Mouse (Mus musculus): ENCODE data around the gene Pilra. TPM values are rescaled to one million over a fixed set of nuclear protein-coding genes. Genes with fewer than 3 reads are reported as not detected.

Gene Pilra
- polyA plus RNA-seq, 1 experiment = 0.06 TPM

DNA sequence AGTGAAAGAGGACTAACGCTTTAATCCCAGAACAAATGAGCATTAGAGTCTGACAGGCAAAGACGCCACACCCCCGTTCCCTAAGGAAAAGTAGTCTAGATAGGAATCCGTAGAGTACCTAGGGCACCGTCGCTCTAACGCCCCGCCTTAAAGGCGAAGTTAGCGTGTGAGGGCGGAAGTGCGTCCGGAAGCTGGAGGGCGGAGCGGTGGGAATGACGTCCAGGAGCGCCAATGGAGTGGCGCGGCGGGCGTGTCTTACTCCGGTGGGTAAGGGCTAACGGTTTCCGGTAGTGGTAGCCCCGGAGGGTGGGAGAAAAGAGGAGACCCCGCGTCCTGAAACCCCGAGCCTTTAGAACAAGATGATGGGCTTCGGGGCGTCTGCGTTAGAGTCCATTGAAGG is 57.4 kb downstream of the Pilra start, which contains the start of gene Ppp1r35:
TSS of gene Ppp1r35 (plus strand) at position 215 of the 400 bp plus-strand sequence.
- Histone ChIP-seq H3K4me3 (ENCODE audit: insufficient read depth, poor library complexity, severe bottlenecking) (peak within 1 kb of the TSS; percentile 68), H3K36me3 (ENCODE audit: control insufficient read depth, insufficient read depth) (peaks cover 35% of the 10 kb centered on the region), H3K79me2 (ENCODE audit: control insufficient read depth, insufficient read depth) (peaks cover 41% of the 10 kb centered on the region), H3K27me3 (ENCODE audit: control insufficient read depth, insufficient read depth, insufficient read length) (no peaks in the 10 kb centered on the region), H3K79me3 (ENCODE audit: low read depth) (peaks cover 17% of the 10 kb centered on the region), H3ac (ENCODE audit: control insufficient read depth, insufficient read length, low read depth) (peak within 1 kb of the TSS; percentile 90)
- TF ChIP-seq FOSL1 (IDR thresholded peaks at IDR 0.05; ENCODE audit: insufficient read depth, low read length, poor library complexity, severe bottlenecking) (no peak), MYOG (IDR thresholded peaks at IDR 0.05; ENCODE audit: control insufficient read depth, extremely low read depth, insufficient read length) (no peak), CTCF (IDR thresholded peaks at IDR 0.05; ENCODE audit: control insufficient read depth, insufficient read depth, insufficient read length) (no peak), MYOD1 (IDR thresholded peaks at IDR 0.05; ENCODE audit: control insufficient read depth, insufficient read length, low read depth) (no peak), CEBPB (IDR thresholded peaks at IDR 0.05; ENCODE audit: low read depth) (no peak), MAX (IDR thresholded peaks at IDR 0.05) (no peak), USF1 (IDR thresholded peaks at IDR 0.05; ENCODE audit: low read depth) (no peak)

DNA sequence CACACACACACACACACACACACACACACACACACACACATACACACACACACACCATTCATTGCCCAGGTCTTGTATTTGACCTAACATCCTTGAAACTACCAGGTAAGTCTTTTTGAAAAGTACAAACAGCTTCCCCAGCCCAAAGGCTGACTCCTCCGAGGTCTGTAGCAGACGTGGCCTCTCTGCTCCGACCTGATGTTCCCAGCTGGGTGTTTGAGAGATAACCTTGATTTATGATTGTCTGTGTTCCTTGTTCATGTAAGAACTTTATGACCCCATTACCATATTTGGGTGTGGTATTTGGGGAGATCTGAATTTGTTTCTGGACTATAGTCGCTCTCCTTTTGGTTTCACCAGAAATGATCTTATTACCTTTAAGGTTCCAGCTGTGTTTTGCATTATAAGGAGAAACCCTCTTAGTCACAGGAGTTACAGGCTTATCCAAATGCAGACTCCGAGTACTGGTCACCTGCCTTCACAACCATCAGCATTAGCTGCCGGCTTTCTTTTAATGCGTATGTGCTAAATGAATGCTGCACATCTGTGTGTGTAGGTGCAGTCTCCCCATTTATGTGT is 58.7 kb downstream of the Pilra start:
- H3ac ChIP-seq (ENCODE audit: control insufficient read depth, insufficient read length, low read depth) = no peak overlapping the region
- peaks cover 23% of the 10 kb centered on the region for H3K36me3 ChIP-seq (ENCODE audit: control insufficient read depth, insufficient read depth)
- peaks cover 29% of the 10 kb centered on the region for H3K79me2 ChIP-seq (ENCODE audit: control insufficient read depth, insufficient read depth)
- H3K79me3 ChIP-seq (ENCODE audit: low read depth) = peaks cover 6% of the 10 kb centered on the region
- no peak overlapping the region for H3K4me3 ChIP-seq (ENCODE audit: insufficient read depth, poor library complexity, severe bottlenecking)
- TF ChIP-seq FOSL1 (IDR thresholded peaks at IDR 0.05; ENCODE audit: insufficient read depth, low read length, poor library complexity, severe bottlenecking) (no peak), MYOD1 (IDR thresholded peaks at IDR 0.05; ENCODE audit: control insufficient read depth, insufficient read length, low read depth) (no peak), USF1 (IDR thresholded peaks at IDR 0.05; ENCODE audit: low read depth) (no peak), CEBPB (IDR thresholded peaks at IDR 0.05; ENCODE audit: low read depth) (no peak), MYOG (IDR thresholded peaks at IDR 0.05; ENCODE audit: control insufficient read depth, extremely low read depth, insufficient read length) (no peak), MAX (IDR thresholded peaks at IDR 0.05) (no peak), CTCF (IDR thresholded peaks at IDR 0.05; ENCODE audit: control insufficient read depth, insufficient read depth, insufficient read length) (no peak)
- no peaks in the 10 kb centered on the region for H3K27me3 ChIP-seq (ENCODE audit: control insufficient read depth, insufficient read depth, insufficient read length)

DNA sequence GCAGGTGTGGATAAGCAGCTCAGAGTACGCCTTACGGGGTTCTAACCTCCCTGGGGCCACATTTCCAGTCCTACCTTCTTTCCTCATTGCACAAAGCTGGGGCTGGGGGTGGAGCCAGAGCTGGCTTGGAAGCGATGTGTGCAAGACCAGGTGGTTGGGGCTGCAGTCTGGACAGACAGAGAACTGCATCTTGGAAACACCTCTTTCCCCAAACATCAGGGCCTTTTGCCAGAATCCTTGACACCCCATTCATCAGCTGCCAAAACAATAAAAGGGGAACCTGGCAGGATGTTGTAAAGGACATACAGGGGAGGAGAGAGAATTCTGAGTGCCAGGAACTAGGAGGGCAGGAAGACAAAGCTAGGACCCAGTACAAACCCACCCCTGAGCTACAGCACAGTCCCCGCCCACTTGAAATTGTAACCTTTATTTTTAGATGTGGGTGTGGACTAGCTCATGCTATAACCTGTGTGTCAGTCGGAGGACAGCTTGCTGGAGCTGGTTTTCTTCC is 59.6 kb downstream of the Pilra start:
- Histone ChIP-seq H3K36me3 (ENCODE audit: control insufficient read depth, insufficient read depth) (peaks cover 14% of the 10 kb centered on the region), H3ac (ENCODE audit: control insufficient read depth, insufficient read length, low read depth) (no peak overlapping the region), H3K79me3 (ENCODE audit: low read depth) (peaks cover 2% of the 10 kb centered on the region), H3K79me2 (ENCODE audit: control insufficient read depth, insufficient read depth) (peaks cover 20% of the 10 kb centered on the region), H3K27me3 (ENCODE audit: control insufficient read depth, insufficient read depth, insufficient read length) (no peaks in the 10 kb centered on the region), H3K4me3 (ENCODE audit: insufficient read depth, poor library complexity, severe bottlenecking) (no peak overlapping the region)
- no peak for TF ChIP-seq MYOD1 (IDR thresholded peaks at IDR 0.05; ENCODE audit: control insufficient read depth, insufficient read length, low read depth)
- TF ChIP-seq MAX (IDR thresholded peaks at IDR 0.05) = no peak
- TF ChIP-seq USF1 (IDR thresholded peaks at IDR 0.05; ENCODE audit: low read depth) = no peak
- no peak for TF ChIP-seq FOSL1 (IDR thresholded peaks at IDR 0.05; ENCODE audit: insufficient read depth, low read length, poor library complexity, severe bottlenecking)
- no peak for TF ChIP-seq MYOG (IDR thresholded peaks at IDR 0.05; ENCODE audit: control insufficient read depth, extremely low read depth, insufficient read length)
- no peak for TF ChIP-seq CTCF (IDR thresholded peaks at IDR 0.05; ENCODE audit: control insufficient read depth, insufficient read depth, insufficient read length)
- TF ChIP-seq CEBPB (IDR thresholded peaks at IDR 0.05; ENCODE audit: low read depth) = no peak

DNA sequence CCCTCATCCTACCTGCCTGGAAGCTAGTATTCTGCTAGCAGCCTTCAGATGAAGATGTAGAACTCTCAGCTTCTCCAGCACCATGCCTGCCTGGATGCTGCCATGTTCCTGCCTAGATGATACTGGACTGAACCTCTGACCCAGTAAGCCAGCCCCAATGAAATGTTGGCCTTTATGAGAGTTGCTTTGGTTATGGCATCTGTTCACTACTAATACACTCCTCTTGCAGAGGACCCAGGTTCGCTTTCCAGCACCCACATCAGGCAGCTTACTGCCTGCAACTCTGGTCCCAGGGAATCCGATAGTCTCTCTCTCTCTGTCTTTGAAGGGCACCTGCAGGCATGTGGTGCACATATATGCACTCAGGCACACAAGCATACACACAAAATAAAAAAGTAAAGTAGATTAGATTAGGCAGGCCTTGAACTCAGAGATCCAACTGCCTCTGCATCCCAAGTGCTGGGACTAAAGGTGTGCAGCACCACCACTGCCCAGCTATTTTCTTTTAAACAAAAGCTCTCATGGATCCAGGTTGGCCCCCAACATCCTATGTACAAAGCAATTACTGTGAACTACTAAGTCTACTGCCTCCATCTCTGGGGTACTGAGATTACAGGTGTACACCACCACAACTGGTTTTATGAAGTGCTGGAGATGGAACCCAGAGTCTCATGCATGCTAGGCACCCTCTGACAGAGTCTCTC is 60.3 kb downstream of the Pilra start:
- peaks cover 2% of the 10 kb centered on the region for H3K79me3 ChIP-seq (ENCODE audit: low read depth)

DNA sequence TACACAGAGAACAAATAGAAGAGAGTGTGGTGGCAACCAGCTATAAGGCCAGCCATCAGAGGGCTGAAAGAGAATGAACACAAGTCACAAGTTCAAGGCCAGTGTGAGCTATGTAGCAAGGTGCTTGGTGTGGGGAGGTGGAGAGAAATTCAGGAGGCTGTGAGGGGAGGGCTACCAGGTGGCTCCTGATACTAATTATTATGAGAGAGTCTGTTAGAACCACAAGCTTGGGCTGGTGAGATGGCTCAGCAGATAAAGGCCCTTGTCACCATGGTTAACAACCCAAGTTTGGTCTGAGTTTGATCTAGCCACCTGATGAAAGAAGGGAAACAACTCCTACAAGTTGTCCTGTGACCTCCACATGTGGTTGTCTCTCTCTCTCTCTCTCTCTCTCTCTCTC is 63.3 kb downstream of the Pilra start:
- no peak for TF ChIP-seq MYOG (IDR thresholded peaks at IDR 0.05; ENCODE audit: control insufficient read depth, extremely low read depth, insufficient read length)
- TF ChIP-seq CTCF (IDR thresholded peaks at IDR 0.05; ENCODE audit: control insufficient read depth, insufficient read depth, insufficient read length) = no peak
- no peak for TF ChIP-seq FOSL1 (IDR thresholded peaks at IDR 0.05; ENCODE audit: insufficient read depth, low read length, poor library complexity, severe bottlenecking)
- no peak for TF ChIP-seq CEBPB (IDR thresholded peaks at IDR 0.05; ENCODE audit: low read depth)
- no peak for TF ChIP-seq USF1 (IDR thresholded peaks at IDR 0.05; ENCODE audit: low read depth)
- TF ChIP-seq MYOD1 (IDR thresholded peaks at IDR 0.05; ENCODE audit: control insufficient read depth, insufficient read length, low read depth) = no peak
- no peak for TF ChIP-seq MAX (IDR thresholded peaks at IDR 0.05)
- H3K36me3 ChIP-seq (ENCODE audit: control insufficient read depth, insufficient read depth) = no peaks in the 10 kb centered on the region
- no peaks in the 10 kb centered on the region for H3K27me3 ChIP-seq (ENCODE audit: control insufficient read depth, insufficient read depth, insufficient read length)
- no peaks in the 10 kb centered on the region for H3K79me3 ChIP-seq (ENCODE audit: low read depth)
- H3ac ChIP-seq (ENCODE audit: control insufficient read depth, insufficient read length, low read depth) = no peak overlapping the region
- no peaks in the 10 kb centered on the region for H3K79me2 ChIP-seq (ENCODE audit: control insufficient read depth, insufficient read depth)
- no peak overlapping the region for H3K4me3 ChIP-seq (ENCODE audit: insufficient read depth, poor library complexity, severe bottlenecking)

More for the DNA sequence above, 60.3 kb downstream of the Pilra start:
- TF ChIP-seq CTCF (IDR thresholded peaks at IDR 0.05; ENCODE audit: control insufficient read depth, insufficient read depth, insufficient read length) (no peak), MYOD1 (IDR thresholded peaks at IDR 0.05; ENCODE audit: control insufficient read depth, insufficient read length, low read depth) (no peak), CEBPB (IDR thresholded peaks at IDR 0.05; ENCODE audit: low read depth) (no peak), MYOG (IDR thresholded peaks at IDR 0.05; ENCODE audit: control insufficient read depth, extremely low read depth, insufficient read length) (no peak), FOSL1 (IDR thresholded peaks at IDR 0.05; ENCODE audit: insufficient read depth, low read length, poor library complexity, severe bottlenecking) (no peak), USF1 (IDR thresholded peaks at IDR 0.05; ENCODE audit: low read depth) (no peak), MAX (IDR thresholded peaks at IDR 0.05) (no peak)
- Histone ChIP-seq H3ac (ENCODE audit: control insufficient read depth, insufficient read length, low read depth) (no peak overlapping the region), H3K27me3 (ENCODE audit: control insufficient read depth, insufficient read depth, insufficient read length) (no peaks in the 10 kb centered on the region), H3K4me3 (ENCODE audit: insufficient read depth, poor library complexity, severe bottlenecking) (no peak overlapping the region), H3K36me3 (ENCODE audit: control insufficient read depth, insufficient read depth) (peaks cover 8% of the 10 kb centered on the region), H3K79me2 (ENCODE audit: control insufficient read depth, insufficient read depth) (peaks cover 14% of the 10 kb centered on the region)

Other genes starting within 250 kb of the Pilra start
- 28.6 TPM for gene Mospd3, start 235.2 kb downstream of the Pilra start, polyA plus RNA-seq (2012; fragmentation: generic; extraction: Trizol)
- gene Pcolce, start 222.5 kb downstream of the Pilra start, polyA plus RNA-seq (2012; fragmentation: generic; extraction: Trizol) = 651 TPM
- 0.29 TPM for gene Fbxo24, start 207.3 kb downstream of the Pilra start, polyA plus RNA-seq (2012; fragmentation: generic; extraction: Trizol)
- gene Lrch4, start 207.2 kb downstream of the Pilra start, polyA plus RNA-seq (2012; fragmentation: generic; extraction: Trizol) = 27.5 TPM
- 5.0 TPM for gene Gm20605, start 207.1 kb downstream of the Pilra start, polyA plus RNA-seq (2012; fragmentation: generic; extraction: Trizol)
- 4.4 TPM for gene Sap25, start 194.9 kb downstream of the Pilra start, polyA plus RNA-seq (2012; fragmentation: generic; extraction: Trizol)
- 0.05 TPM for gene Irs3, start 190.6 kb downstream of the Pilra start, polyA plus RNA-seq (2012; fragmentation: generic; extraction: Trizol)
- 15.6 TPM for gene Agfg2, start 151.6 kb downstream of the Pilra start, polyA plus RNA-seq (2012; fragmentation: generic; extraction: Trizol)
- gene Nyap1, start 94.7 kb downstream of the Pilra start, polyA plus RNA-seq (2012; fragmentation: generic; extraction: Trizol) = 3.6 TPM
- gene Tsc22d4, start 90.6 kb downstream of the Pilra start, polyA plus RNA-seq (2012; fragmentation: generic; extraction: Trizol) = 32.4 TPM
- gene Ppp1r35, start 57.4 kb downstream of the Pilra start, polyA plus RNA-seq (2012; fragmentation: generic; extraction: Trizol) = 42.7 TPM
- 44.6 TPM for gene Mepce, start 48.6 kb downstream of the Pilra start, polyA plus RNA-seq (2012; fragmentation: generic; extraction: Trizol)
- gene Zcwpw1, start 48.5 kb downstream of the Pilra start, polyA plus RNA-seq (2012; fragmentation: generic; extraction: Trizol) = 0.73 TPM
- not detected for gene Pilrb1, start 21.8 kb upstream of the Pilra start, polyA plus RNA-seq (2012; fragmentation: generic; extraction: Trizol)
- not detected for gene Pilrb2, start 35.5 kb upstream of the Pilra start, polyA plus RNA-seq (2012; fragmentation: generic; extraction: Trizol)
- gene Cyp3a13, start 85.3 kb upstream of the Pilra start, polyA plus RNA-seq (2012; fragmentation: generic; extraction: Trizol) = not detected
- gene Gjc3, start 126.8 kb upstream of the Pilra start, polyA plus RNA-seq (2012; fragmentation: generic; extraction: Trizol) = not detected
- gene Azgp1, start 145.2 kb upstream of the Pilra start, polyA plus RNA-seq (2012; fragmentation: generic; extraction: Trizol) = not detected
- not detected for gene Smok3a, start 185.0 kb upstream of the Pilra start, polyA plus RNA-seq (2012; fragmentation: generic; extraction: Trizol)
- gene Smok3b, start 185.1 kb upstream of the Pilra start, polyA plus RNA-seq (2012; fragmentation: generic; extraction: Trizol) = not detected
- not detected for gene Smok3c, start 216.9 kb upstream of the Pilra start, polyA plus RNA-seq (2012; fragmentation: generic; extraction: Trizol)
- gene Zkscan1, start 248.8 kb upstream of the Pilra start, polyA plus RNA-seq (2012; fragmentation: generic; extraction: Trizol) = 3.7 TPM